Mouse (Mus musculus) limb, embryonic 11.5 days (tissue): ENCODE measurements around the gene Rpe. TPM values are rescaled to one million over a fixed set of nuclear protein-coding genes. Genes with fewer than 3 reads are reported as not detected.

ENCODE experiments used
- ATAC-seq: fragments of 200-750 bp; cut with Nextera tagmentation; 2 replicates; pipeline ENCODE4 v1.8.0; 2017; ENCODE audit warnings: low read depth; ENCODE audit not compliant: insufficient number of reproducible peaks, low FRiP score, low TSS enrichment
- DNase-seq: peaks from one replicate; pipeline ENCODE4 v3.0.0-alpha.2; 2015; ENCODE audit warnings: low spot score
- H3K27ac ChIP-seq: fragments of 300-500 bp; sonication (generic); replicated peaks from 2 replicates; pipeline ENCODE4 v1.5.1; 2014; ENCODE audit warnings: low read depth, mild to moderate bottlenecking, low read length
- H3K27me3 ChIP-seq: fragments of 300-500 bp; sonication (generic); 2 replicates; pipeline ENCODE4 v1.6.1; 2014; ENCODE audit warnings: mild to moderate bottlenecking, low read length, mixed read lengths; ENCODE audit not compliant: control insufficient read depth, insufficient read depth
- H3K36me3 ChIP-seq: fragments of 300-500 bp; sonication (generic); 2 replicates; pipeline ENCODE4 v1.6.1; 2014; ENCODE audit warnings: mild to moderate bottlenecking, low read length, moderate library complexity, mixed read lengths; ENCODE audit not compliant: control insufficient read depth, insufficient read depth
- H3K4me1 ChIP-seq: fragments of 300-500 bp; sonication (generic); 2 replicates; pipeline ENCODE4 v1.6.1; 2014; ENCODE audit warnings: low read length, mixed read lengths; ENCODE audit not compliant: control insufficient read depth, insufficient read depth
- H3K4me2 ChIP-seq: fragments of 300-500 bp; sonication (generic); 2 replicates; pipeline ENCODE4 v1.6.1; 2014; ENCODE audit warnings: low read depth, mild to moderate bottlenecking, moderate library complexity; ENCODE audit not compliant: severe bottlenecking
- H3K4me3 ChIP-seq: fragments of 300-500 bp; sonication (generic); 2 replicates; pipeline ENCODE4 v1.5.1; 2014; ENCODE audit warnings: low read depth, low read length
- H3K9ac ChIP-seq: fragments of 300-500 bp; sonication (generic); 2 replicates; pipeline ENCODE4 v1.6.1; 2014; ENCODE audit warnings: mild to moderate bottlenecking, low read length
- H3K9me3 ChIP-seq: fragments of 300-500 bp; sonication (generic); 2 replicates; pipeline ENCODE4 v1.6.1; 2016; ENCODE audit warnings: low read length; ENCODE audit not compliant: control insufficient read depth
- WGBS: fragments of 180-500 bp; shearing (Covaris S2); extraction: QIAGEN DNeasy Blood & Tissue Kit; methylation state at CpG from one replicate; pipeline ENCODE4 v1.1.7; 2014; 5-methylcytosine and 5-hydroxymethylcytosine counted together
- polyA plus RNA-seq: library from polyadenylated mRNA; unstranded; fragments of >200 nt; fragmentation: Nextera tagmentation; extraction: Ambion mirVana; gene quantifications from 2 replicates; pipeline ENCODE4 v1.2.1, GENCODE M21; 2014

Rpe gene
- 51.7 and 54.9 TPM in 2 replicates for polyA plus RNA-seq

- H3K27me3 ChIP-seq: no peaks in the 10 kb centered on the region
- ATAC-seq: peak; percentile 99
- H3K27ac ChIP-seq: peak within 1 kb of the TSS; percentile 52
- peak within 1 kb of the TSS; percentile 79 for H3K4me3 ChIP-seq
- DNase-seq: peak; percentile 97
- no peaks in the 10 kb centered on the region for H3K9me3 ChIP-seq
- peaks cover 7% of the 10 kb centered on the region; the same call in 1 of the 2 replicates for H3K4me1 ChIP-seq
- 1% methylated on average over 73 of the region's 73 CpGs for WGBS
- peak within 1 kb of the TSS; percentile 60 for H3K4me2 ChIP-seq
- 0 out of 2 replicates have a peak, but pooled peaks cover 3% of the 10 kb centered on the region for H3K36me3 ChIP-seq
- peak within 1 kb of the TSS; percentile 83 for H3K9ac ChIP-seq
Measured at GRCm38 (mm10) chr1:66700693-66701575, at the start of gene Rpe. TSS of gene Rpe (plus strand) at chr1:66700831.

GRCm38 (mm10) chr1:66655119-66655746 lies 45.4 kb upstream of the Rpe start:
- Histone ChIP-seq H3K9ac (no peak overlapping the region), H3K27ac (no peak overlapping the region), H3K9me3 (no peaks in the 10 kb centered on the region), H3K4me2 (no peak overlapping the region), H3K27me3 (no peaks in the 10 kb centered on the region), H3K4me3 (no peak overlapping the region), H3K36me3 (no peaks in the 10 kb centered on the region), H3K4me1 (no peaks in the 10 kb centered on the region)
- WGBS: 66% methylated on average over 4 of the region's 4 CpGs
- DNase-seq (no peak), ATAC-seq (no peak)

GRCm38 (mm10) chr1:66655747-66656119 lies 44.9 kb upstream of the Rpe start:
- no peaks in the 10 kb centered on the region for H3K36me3 ChIP-seq
- no peaks in the 10 kb centered on the region for H3K4me1 ChIP-seq
- H3K27ac ChIP-seq: no peak overlapping the region
- ATAC-seq (no peak), DNase-seq (no peak)
- H3K9ac ChIP-seq: no peak overlapping the region
- H3K4me3 ChIP-seq: no peak overlapping the region
- H3K4me2 ChIP-seq: no peak overlapping the region
- no peaks in the 10 kb centered on the region for H3K27me3 ChIP-seq
- H3K9me3 ChIP-seq: no peaks in the 10 kb centered on the region

- H3K27me3 ChIP-seq: no peaks in the 10 kb centered on the region
- H3K4me3 ChIP-seq: no peak overlapping the region
- no peak overlapping the region for H3K27ac ChIP-seq
- H3K4me2 ChIP-seq: no peak overlapping the region
- no peaks in the 10 kb centered on the region for H3K4me1 ChIP-seq
- ATAC-seq: no peak
- no peaks in the 10 kb centered on the region for H3K36me3 ChIP-seq
- DNase-seq: no peak
- H3K9ac ChIP-seq: no peak overlapping the region
- WGBS: 75% methylated on average over 7 of the region's 7 CpGs
- no peaks in the 10 kb centered on the region for H3K9me3 ChIP-seq
Measured at GRCm38 (mm10) chr1:66671475-66671874, 29.2 kb upstream of the Rpe start.

GRCm38 (mm10) chr1:66672812-66673211 lies 27.8 kb upstream of the Rpe start:
- DNase-seq (no peak), ATAC-seq (no peak)
- Histone ChIP-seq H3K4me3 (no peak overlapping the region), H3K27me3 (no peaks in the 10 kb centered on the region), H3K9ac (no peak overlapping the region), H3K27ac (no peak overlapping the region), H3K36me3 (no peaks in the 10 kb centered on the region), H3K4me2 (no peak overlapping the region), H3K4me1 (no peaks in the 10 kb centered on the region), H3K9me3 (no peaks in the 10 kb centered on the region)
- 90% methylated on average over 7 of the region's 7 CpGs for WGBS

GRCm38 (mm10) chr1:66677928-66678327 lies 22.7 kb upstream of the Rpe start:
- no peak overlapping the region for H3K27ac ChIP-seq
- H3K4me1 ChIP-seq: no peaks in the 10 kb centered on the region
- no peaks in the 10 kb centered on the region for H3K27me3 ChIP-seq
- DNase-seq: no peak
- WGBS: 86% methylated on average over 14 of the region's 14 CpGs
- H3K36me3 ChIP-seq: no peaks in the 10 kb centered on the region
- no peak overlapping the region for H3K4me3 ChIP-seq
- H3K9me3 ChIP-seq: no peaks in the 10 kb centered on the region
- no peak overlapping the region for H3K9ac ChIP-seq
- no peak for ATAC-seq
- H3K4me2 ChIP-seq: no peak overlapping the region

GRCm38 (mm10) chr1:66678662-66679061 lies 22.0 kb upstream of the Rpe start:
- Histone ChIP-seq H3K4me3 (no peak overlapping the region), H3K27me3 (no peaks in the 10 kb centered on the region), H3K27ac (no peak overlapping the region), H3K9ac (no peak overlapping the region), H3K4me2 (no peak overlapping the region), H3K36me3 (no peaks in the 10 kb centered on the region), H3K4me1 (no peaks in the 10 kb centered on the region), H3K9me3 (no peaks in the 10 kb centered on the region)
- DNase-seq (no peak), ATAC-seq (no peak)
- WGBS: 50% methylated on average over 2 of the region's 2 CpGs

GRCm38 (mm10) chr1:66682974-66683373 lies 17.7 kb upstream of the Rpe start:
- H3K4me1 ChIP-seq: no peaks in the 10 kb centered on the region
- no peaks in the 10 kb centered on the region for H3K27me3 ChIP-seq
- DNase-seq (no peak), ATAC-seq (no peak)
- H3K4me2 ChIP-seq: no peak overlapping the region
- no peaks in the 10 kb centered on the region for H3K36me3 ChIP-seq
- 94% methylated on average over 5 of the region's 5 CpGs for WGBS
- H3K27ac ChIP-seq: no peak overlapping the region
- no peaks in the 10 kb centered on the region for H3K9me3 ChIP-seq
- no peak overlapping the region for H3K4me3 ChIP-seq
- no peak overlapping the region for H3K9ac ChIP-seq
